Mouse (Mus musculus): ENCODE measurements around the gene Zfp526. TPM values are rescaled to one million over a fixed set of nuclear protein-coding genes. Genes with fewer than 3 reads are reported as not detected.

The Zfp526 gene
- 2.8 and 3.1 TPM in 2 replicates for polyA plus RNA-seq (2015; fragmentation: Nextera tagmentation; extraction: Ambion mirVana)

GRCm38 (mm10) chr7:25221102-25221883 is at the start of gene Zfp526:
TSS of gene Zfp526 (plus strand) at chr7:25221425.
- Histone ChIP-seq H3K27me3 (replicated peaks) (no peaks in the 10 kb centered on the region), H3K27ac (peak within 1 kb of the TSS; percentile 95), H3K36me3 (peaks cover 21% of the 10 kb centered on the region), H3K4me1 (peaks cover 42% of the 10 kb centered on the region), H3K9me3 (no peaks in the 10 kb centered on the region), H3K9ac (peak within 1 kb of the TSS; percentile 71), H3K4me2 (peak within 1 kb of the TSS; percentile 87), H3K4me3 (replicated peaks) (peak within 1 kb of the TSS; percentile 86)
- ATAC-seq (ENCODE audit: insufficient read depth, low FRiP score, low read depth), result peak; percentile 93
- under 1% methylated on average over 42 of the region's 45 CpGs for WGBS

DNA sequence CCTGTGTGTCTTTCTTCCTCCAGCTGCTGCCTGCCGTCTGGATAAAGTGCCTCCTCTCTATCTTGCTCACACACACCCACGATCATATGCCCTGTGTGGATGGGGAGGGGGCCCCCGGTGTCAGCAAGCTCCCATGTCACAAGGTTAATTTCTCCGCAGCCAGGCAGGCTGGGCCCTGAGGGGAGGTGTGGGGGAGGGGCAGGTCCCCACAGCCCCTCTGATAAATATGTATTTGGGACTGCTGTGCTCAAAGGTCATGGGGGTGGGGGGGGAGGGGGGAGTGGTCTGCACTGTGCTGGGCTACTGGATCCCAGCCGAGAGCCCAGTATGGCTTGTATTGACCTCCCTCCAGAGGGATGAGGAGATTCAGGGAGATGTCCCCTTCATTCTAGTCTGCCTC is 48.6 kb upstream of the Zfp526 start:
- Histone ChIP-seq H3K9me3 (no peaks in the 10 kb centered on the region), H3K4me3 (replicated peaks) (no peak overlapping the region), H3K36me3 (no peaks in the 10 kb centered on the region), H3K27ac (no peak overlapping the region), H3K4me1 (no peaks in the 10 kb centered on the region), H3K4me2 (no peak overlapping the region), H3K9ac (no peak overlapping the region), H3K27me3 (replicated peaks) (peaks cover 23% of the 10 kb centered on the region)
- ATAC-seq (ENCODE audit: insufficient read depth, low FRiP score, low read depth), result no peak
- WGBS, result 17% methylated on average over 5 of the region's 5 CpGs

GRCm38 (mm10) chr7:25174343-25174742 is 46.9 kb upstream of the Zfp526 start:
- Histone ChIP-seq H3K4me2 (no peak overlapping the region), H3K4me3 (replicated peaks) (no peak overlapping the region), H3K9ac (no peak overlapping the region), H3K27ac (no peak overlapping the region), H3K4me1 (peaks cover 8% of the 10 kb centered on the region; the same call in 1 of the 2 replicates), H3K36me3 (no peaks in the 10 kb centered on the region), H3K27me3 (replicated peaks) (peaks cover 40% of the 10 kb centered on the region), H3K9me3 (no peaks in the 10 kb centered on the region)
- WGBS, result 51% methylated on average over 11 of the region's 11 CpGs
- no peak for ATAC-seq (ENCODE audit: insufficient read depth, low FRiP score, low read depth)

GRCm38 (mm10) chr7:25178317-25178716 is 42.9 kb upstream of the Zfp526 start:
- Histone ChIP-seq H3K4me3 (replicated peaks) (peak overlapping the region; percentile 47), H3K4me2 (peak overlapping the region; percentile 87), H3K9ac (no peak overlapping the region), H3K27me3 (replicated peaks) (peaks cover 75% of the 10 kb centered on the region), H3K27ac (no peak overlapping the region), H3K4me1 (peaks cover 13% of the 10 kb centered on the region), H3K36me3 (no peaks in the 10 kb centered on the region), H3K9me3 (no peaks in the 10 kb centered on the region)
- no peak for ATAC-seq (ENCODE audit: insufficient read depth, low FRiP score, low read depth)
- WGBS, result 2% methylated on average over 16 of the region's 17 CpGs

GRCm38 (mm10) chr7:25178787-25179605 is 42.2 kb upstream of the Zfp526 start:
- H3K4me2 ChIP-seq, result peak overlapping the region; percentile 87
- H3K4me3 ChIP-seq (replicated peaks), result peak overlapping the region; percentile 47
- peak; percentile 45 for ATAC-seq (ENCODE audit: insufficient read depth, low FRiP score, low read depth)
- H3K36me3 ChIP-seq, result no peaks in the 10 kb centered on the region
- H3K9me3 ChIP-seq, result no peaks in the 10 kb centered on the region
- under 1% methylated on average over 47 of the region's 56 CpGs for WGBS
- H3K27ac ChIP-seq, result no peak overlapping the region
- no peak overlapping the region for H3K9ac ChIP-seq
- H3K27me3 ChIP-seq (replicated peaks), result peaks cover 82% of the 10 kb centered on the region
- peaks cover 13% of the 10 kb centered on the region for H3K4me1 ChIP-seq

- H3K4me2 ChIP-seq, result peak within 1 kb of the TSS; percentile 87
- peak; percentile 86 for ATAC-seq (ENCODE audit: insufficient read depth, low FRiP score, low read depth)
These were observed 41.5 kb upstream of the Zfp526 start, which contains the start of gene Pou2f2 for GRCm38 (mm10) chr7:25179606-25180161. TSS of gene Pou2f2 (minus strand) at chr7:25179726.

GRCm38 (mm10) chr7:25180512-25180911 is 40.7 kb upstream of the Zfp526 start:
- H3K4me3 ChIP-seq (replicated peaks), result no peak overlapping the region
- H3K4me1 ChIP-seq, result peaks cover 13% of the 10 kb centered on the region
- 7% methylated on average over 6 of the region's 6 CpGs for WGBS
- H3K9ac ChIP-seq, result no peak overlapping the region
- no peaks in the 10 kb centered on the region for H3K9me3 ChIP-seq
- peaks cover 78% of the 10 kb centered on the region for H3K27me3 ChIP-seq (replicated peaks)
- no peak overlapping the region for H3K4me2 ChIP-seq
- no peaks in the 10 kb centered on the region for H3K36me3 ChIP-seq
- no peak overlapping the region for H3K27ac ChIP-seq
- no peak for ATAC-seq (ENCODE audit: insufficient read depth, low FRiP score, low read depth)

More at GRCm38 (mm10) chr7:25179606-25180161, 41.5 kb upstream of the Zfp526 start, which contains the start of gene Pou2f2:
- H3K9ac ChIP-seq, result no peak within 1 kb of the TSS
- H3K27ac ChIP-seq, result no peak within 1 kb of the TSS
- no peaks in the 10 kb centered on the region for H3K36me3 ChIP-seq
- peak within 1 kb of the TSS; percentile 47 for H3K4me3 ChIP-seq (replicated peaks)
- H3K9me3 ChIP-seq, result no peaks in the 10 kb centered on the region
- peaks cover 85% of the 10 kb centered on the region for H3K27me3 ChIP-seq (replicated peaks)
- peaks cover 13% of the 10 kb centered on the region for H3K4me1 ChIP-seq
- 1% methylated on average over 42 of the region's 56 CpGs for WGBS

GRCm38 (mm10) chr7:25181331-25181790 is 39.9 kb upstream of the Zfp526 start:
- Histone ChIP-seq H3K4me3 (replicated peaks) (no peak overlapping the region), H3K27me3 (replicated peaks) (peaks cover 75% of the 10 kb centered on the region), H3K9ac (no peak overlapping the region), H3K4me1 (peaks cover 13% of the 10 kb centered on the region), H3K9me3 (no peaks in the 10 kb centered on the region), H3K4me2 (peak overlapping the region; percentile 17; the same call in 1 of the 2 replicates), H3K27ac (no peak overlapping the region), H3K36me3 (no peaks in the 10 kb centered on the region)
- WGBS, result 2% methylated on average over 15 of the region's 15 CpGs
- no peak for ATAC-seq (ENCODE audit: insufficient read depth, low FRiP score, low read depth)

- H3K4me1 ChIP-seq, result peaks cover 13% of the 10 kb centered on the region
- 8% methylated on average over 21 of the region's 21 CpGs for WGBS
- ATAC-seq (ENCODE audit: insufficient read depth, low FRiP score, low read depth), result no peak
- H3K4me3 ChIP-seq (replicated peaks), result no peak overlapping the region
- peak overlapping the region; percentile 17; the same call in 1 of the 2 replicates for H3K4me2 ChIP-seq
- no peaks in the 10 kb centered on the region for H3K9me3 ChIP-seq
- peaks cover 71% of the 10 kb centered on the region for H3K27me3 ChIP-seq (replicated peaks)
- H3K9ac ChIP-seq, result no peak overlapping the region
- no peak overlapping the region for H3K27ac ChIP-seq
- H3K36me3 ChIP-seq, result no peaks in the 10 kb centered on the region
These were observed 39.4 kb upstream of the Zfp526 start for GRCm38 (mm10) chr7:25181814-25182213.

GRCm38 (mm10) chr7:25184091-25184490 is 37.1 kb upstream of the Zfp526 start:
- Histone ChIP-seq H3K9ac (no peak overlapping the region), H3K4me2 (no peak overlapping the region), H3K4me3 (replicated peaks) (no peak overlapping the region), H3K27ac (no peak overlapping the region), H3K27me3 (replicated peaks) (peaks cover 48% of the 10 kb centered on the region), H3K36me3 (no peaks in the 10 kb centered on the region), H3K4me1 (peaks cover 5% of the 10 kb centered on the region; the same call in 1 of the 2 replicates), H3K9me3 (no peaks in the 10 kb centered on the region)
- WGBS, result 75% methylated on average over 6 of the region's 6 CpGs
- no peak for ATAC-seq (ENCODE audit: insufficient read depth, low FRiP score, low read depth)
